Mouse (Mus musculus) kidney, postnatal 0 days (tissue): ENCODE measurements around the gene Gm10638. TPM values are rescaled to one million over a fixed set of nuclear protein-coding genes. Genes with fewer than 3 reads are reported as not detected.

Experiments used
- ATAC-seq: fragments of 200-750 bp; cut with Nextera tagmentation; replicated peaks from 2 replicates; pipeline ENCODE4 v1.8.0; 2017; ENCODE audit warnings: low read depth, moderate number of reproducible peaks, moderate TSS enrichment, moderate library complexity; ENCODE audit not compliant: low FRiP score
- DNase-seq: peaks from one replicate; pipeline ENCODE4 v3.0.0-alpha.2; 2016; ENCODE audit warnings: low spot score
- H3K27ac ChIP-seq: fragments of 300-500 bp; sonication (generic); 2 replicates; pipeline ENCODE4 v1.5.1; 2014; ENCODE audit warnings: mild to moderate bottlenecking
- H3K27me3 ChIP-seq: fragments of 300-500 bp; sonication (generic); 2 replicates; pipeline ENCODE4 v1.6.1; 2014; ENCODE audit warnings: low read length, mixed read lengths; ENCODE audit not compliant: insufficient read depth
- H3K36me3 ChIP-seq: fragments of 300-500 bp; sonication (generic); 2 replicates; pipeline ENCODE4 v1.6.1; 2014; ENCODE audit warnings: low read length, mixed read lengths; ENCODE audit not compliant: insufficient read depth
- H3K4me1 ChIP-seq: fragments of 300-500 bp; sonication (generic); replicated peaks from 2 replicates; pipeline ENCODE4 v1.6.1; 2014; ENCODE audit warnings: antibody characterized with exemption, low read length, mixed read lengths; ENCODE audit not compliant: insufficient read depth
- H3K4me2 ChIP-seq: fragments of 300-500 bp; sonication (generic); 2 replicates; pipeline ENCODE4 v1.6.1; 2014; ENCODE audit warnings: mild to moderate bottlenecking, low read length, moderate library complexity, mixed read lengths
- H3K4me3 ChIP-seq: fragments of 300-500 bp; sonication (generic); replicated peaks from 2 replicates; pipeline ENCODE4 v1.5.1; 2014; ENCODE audit warnings: low read depth, low read length
- H3K9ac ChIP-seq: fragments of 300-500 bp; sonication (generic); 2 replicates; pipeline ENCODE4 v1.6.1; 2014; ENCODE audit warnings: low read depth, low read length
- H3K9me3 ChIP-seq: fragments of 300-500 bp; sonication (generic); replicated peaks from 2 replicates; pipeline ENCODE4 v1.6.1; 2016; ENCODE audit warnings: low read length, inconsistent platforms, mixed read lengths
- CTCF ChIP-seq: IDR thresholded peaks from 2 replicates; pipeline ENCODE4 v1.5.1; 2016; ENCODE audit warnings: antibody characterized with exemption, low read depth, mild to moderate bottlenecking, moderate library complexity
- WGBS: fragments of 180-500 bp; shearing (Covaris S2); extraction: QIAGEN DNeasy Blood & Tissue Kit; methylation state at CpG from one replicate; pipeline ENCODE4 v1.1.7; 2014; 5-methylcytosine and 5-hydroxymethylcytosine counted together
- polyA plus RNA-seq: library from polyadenylated mRNA; unstranded; fragments of >200 nt; fragmentation: Nextera tagmentation; extraction: Ambion mirVana; gene quantifications from 2 replicates; pipeline ENCODE4 v1.2.1, GENCODE M21; 2015

Gm10638 gene
- polyA plus RNA-seq, 1 experiment from 2014 or later = 6.9 TPM

DNA sequence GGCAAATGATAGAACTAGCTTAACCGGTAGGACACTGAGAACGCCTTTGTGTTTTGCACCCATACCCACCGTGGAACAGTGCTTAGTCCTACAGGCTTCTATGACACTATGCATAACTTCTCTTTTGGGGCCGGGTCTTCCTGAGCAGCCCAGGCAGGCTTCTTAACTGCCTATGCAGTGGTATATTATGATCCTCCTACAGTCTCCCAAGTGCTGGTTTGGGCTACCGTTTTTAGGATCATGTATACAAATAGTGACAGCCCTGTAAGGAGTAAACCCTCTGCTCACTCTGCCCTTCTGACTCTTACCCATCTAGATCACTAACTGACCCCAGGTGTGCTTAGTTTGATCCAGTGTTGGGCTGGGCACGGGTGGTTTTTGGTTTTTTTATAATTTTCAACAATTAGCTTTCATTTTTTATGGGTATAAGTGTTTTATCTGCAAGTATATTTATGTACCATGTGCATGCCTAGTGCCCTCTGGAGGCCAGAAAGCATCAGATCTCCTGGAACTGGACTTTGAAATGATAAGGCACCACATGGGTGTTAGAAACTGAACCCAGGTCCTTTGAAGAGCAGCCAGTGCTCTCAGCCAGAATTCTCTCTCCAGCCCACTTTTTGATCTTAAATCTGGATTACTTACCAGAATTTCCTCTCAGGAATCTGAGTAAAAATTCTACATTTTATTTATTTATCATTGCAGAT, 24.6 kb upstream of the Gm10638 start:
- Histone ChIP-seq H3K9me3 (no peaks in the 10 kb centered on the region), H3K27ac (no peak overlapping the region), H3K27me3 (no peaks in the 10 kb centered on the region), H3K4me3 (no peak overlapping the region), H3K36me3 (0 out of 2 replicates have a peak, but pooled peaks cover 4% of the 10 kb centered on the region), H3K4me2 (no peak overlapping the region), H3K4me1 (no peaks in the 10 kb centered on the region), H3K9ac (no peak overlapping the region)
- WGBS = 90% methylated on average over 6 of the region's 6 CpGs
- TF ChIP-seq CTCF = peak; percentile 41
- DNase-seq (no peak), ATAC-seq (no peak)

DNA sequence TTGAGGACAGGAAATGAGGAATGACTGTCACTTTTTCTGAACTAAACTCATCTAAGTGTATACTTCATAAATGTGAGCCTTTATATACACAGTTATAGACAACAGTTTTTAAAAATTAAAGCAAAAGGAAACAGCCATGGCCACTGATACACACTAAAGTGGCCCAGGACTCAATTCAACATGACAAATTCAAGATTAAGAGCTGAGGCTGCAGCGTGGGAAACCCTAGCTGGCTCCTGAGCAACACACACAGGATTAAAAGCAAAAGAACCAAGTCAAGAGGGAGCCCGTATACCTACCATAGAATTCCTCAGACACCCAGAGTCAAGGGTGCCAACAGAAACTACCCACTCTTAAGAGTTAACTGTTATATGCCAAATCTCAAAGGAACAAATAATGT, 24.0 kb upstream of the Gm10638 start:
- Histone ChIP-seq H3K4me1 (no peaks in the 10 kb centered on the region), H3K9ac (no peak overlapping the region), H3K27me3 (no peaks in the 10 kb centered on the region), H3K36me3 (0 out of 2 replicates have a peak, but pooled peaks cover 4% of the 10 kb centered on the region), H3K4me3 (no peak overlapping the region), H3K4me2 (no peak overlapping the region), H3K9me3 (no peaks in the 10 kb centered on the region), H3K27ac (no peak overlapping the region)
- DNase-seq = no peak
- WGBS = 91% methylated on average over 2 of the region's 2 CpGs
- ATAC-seq = no peak
- no peak for TF ChIP-seq CTCF

DNA sequence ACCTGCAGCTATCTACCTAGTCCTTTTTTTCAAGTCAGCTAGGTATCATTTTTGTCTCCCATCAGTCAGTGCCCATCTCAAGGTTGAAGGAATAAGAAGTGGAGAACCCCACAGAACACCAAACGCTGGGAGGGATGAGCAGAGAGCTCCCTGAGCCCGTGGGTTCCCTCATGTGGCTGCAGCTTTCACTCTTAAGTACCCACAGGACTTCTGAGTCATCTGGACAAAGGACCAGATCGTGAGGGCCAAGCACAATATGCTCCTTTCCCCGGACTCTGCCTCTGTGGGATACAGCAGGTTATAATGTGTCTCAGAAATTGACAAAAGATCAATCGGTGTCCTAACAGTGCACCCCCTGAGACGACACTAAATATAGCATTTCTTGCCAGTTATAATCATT, 18.5 kb upstream of the Gm10638 start:
- DNase-seq (no peak), ATAC-seq (no peak)
- Histone ChIP-seq H3K4me1 (peaks cover 13% of the 10 kb centered on the region), H3K36me3 (no peaks in the 10 kb centered on the region), H3K4me3 (no peak overlapping the region), H3K9ac (no peak overlapping the region), H3K27ac (no peak overlapping the region), H3K9me3 (no peaks in the 10 kb centered on the region), H3K4me2 (no peak overlapping the region), H3K27me3 (no peaks in the 10 kb centered on the region)
- TF ChIP-seq CTCF = no peak
- WGBS = 77% methylated on average over 6 of the region's 6 CpGs

DNA sequence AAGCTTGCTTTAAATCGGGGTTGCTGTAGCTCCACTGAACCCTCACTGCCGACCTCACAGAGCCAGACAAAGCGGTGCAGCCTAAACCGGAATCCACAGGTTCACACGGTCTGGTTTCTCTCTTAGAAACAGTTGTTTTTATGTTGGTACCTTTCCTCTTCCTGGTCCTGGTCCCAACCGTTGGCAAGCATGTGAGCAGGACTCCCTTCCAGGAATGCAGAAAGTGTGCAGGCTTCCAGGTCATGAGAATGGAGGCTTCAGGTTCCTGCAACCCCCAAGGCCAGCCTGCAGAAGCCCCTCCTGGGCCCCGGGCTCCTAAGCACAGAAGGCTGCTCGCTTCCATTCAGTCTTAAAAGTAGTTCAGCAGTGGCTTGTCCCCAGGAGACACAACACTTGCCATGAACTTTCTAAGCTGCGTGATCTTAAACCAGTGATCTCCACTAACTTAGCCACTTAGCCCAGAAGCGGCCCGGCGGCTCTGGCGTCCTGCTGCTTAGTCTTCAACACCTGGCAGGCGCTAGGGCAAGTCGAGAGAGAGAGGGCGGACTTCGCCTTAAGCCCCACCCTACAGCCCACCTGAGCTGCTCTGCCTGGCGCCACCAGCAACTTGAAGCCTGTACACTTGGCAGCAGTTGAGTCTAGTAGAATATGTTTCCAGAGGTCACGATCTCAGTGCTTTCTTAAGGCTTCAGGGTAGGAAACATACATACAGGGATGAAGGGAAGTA, 17.1 kb upstream of the Gm10638 start:
- H3K36me3 ChIP-seq = no peaks in the 10 kb centered on the region
- TF ChIP-seq CTCF = no peak
- H3K27me3 ChIP-seq = no peaks in the 10 kb centered on the region
- no peak for DNase-seq
- H3K27ac ChIP-seq = peak overlapping the region; percentile 27; the same call in 1 of the 2 replicates
- H3K4me1 ChIP-seq = peaks cover 13% of the 10 kb centered on the region
- H3K4me2 ChIP-seq = no peak overlapping the region
- H3K4me3 ChIP-seq = no peak overlapping the region
- H3K9me3 ChIP-seq = no peaks in the 10 kb centered on the region
- no peak overlapping the region for H3K9ac ChIP-seq
- ATAC-seq = no peak; the same call in 1 of the 2 replicates
- WGBS = 63% methylated on average over 19 of the region's 19 CpGs

DNA sequence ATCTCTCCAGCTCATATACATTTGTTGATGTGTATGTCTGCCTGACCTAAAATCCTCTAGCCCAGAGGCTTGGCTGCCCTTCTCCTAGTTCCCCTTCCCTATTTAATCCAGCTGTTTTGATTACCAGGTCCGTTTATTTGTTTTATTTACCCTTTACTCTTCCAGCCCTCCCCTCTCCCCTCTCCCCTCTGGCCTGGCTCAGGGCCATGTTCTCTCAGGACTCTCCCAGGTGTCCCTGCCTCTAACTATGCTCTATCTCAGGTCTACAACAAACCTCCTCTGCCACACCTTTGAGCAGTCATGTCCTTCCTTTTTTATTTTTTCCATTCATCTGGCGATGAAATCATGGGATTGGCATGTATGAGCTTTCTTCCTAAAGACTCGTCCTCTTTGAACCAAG, 15.2 kb upstream of the Gm10638 start:
- H3K4me1 ChIP-seq = peaks cover 13% of the 10 kb centered on the region
- H3K27me3 ChIP-seq = no peaks in the 10 kb centered on the region
- WGBS = 37% methylated on average over 3 of the region's 3 CpGs
- H3K36me3 ChIP-seq = no peaks in the 10 kb centered on the region
- no peak for ATAC-seq
- H3K9me3 ChIP-seq = no peaks in the 10 kb centered on the region
- no peak for TF ChIP-seq CTCF
- no peak overlapping the region for H3K9ac ChIP-seq
- H3K4me3 ChIP-seq = no peak overlapping the region
- H3K4me2 ChIP-seq = no peak overlapping the region
- DNase-seq = no peak
- H3K27ac ChIP-seq = no peak overlapping the region

DNA sequence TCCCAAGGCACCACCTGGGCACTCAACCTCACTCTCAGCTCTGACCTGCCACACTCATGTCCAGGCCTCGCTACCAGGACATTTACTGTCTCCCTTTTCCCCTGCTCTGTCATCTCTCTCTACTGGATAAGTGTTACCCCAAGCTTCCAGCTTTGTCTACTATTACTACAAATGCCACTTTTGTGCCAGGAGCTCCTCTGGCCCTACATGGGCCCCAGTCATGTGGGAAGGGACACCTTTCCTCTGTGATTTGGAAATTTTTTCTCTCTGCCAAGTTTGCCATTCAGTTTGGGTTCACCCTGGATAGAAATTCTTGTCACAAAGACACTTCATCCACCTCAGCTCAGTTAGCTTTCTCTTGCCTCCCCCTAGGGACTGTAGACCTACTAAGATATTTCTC, 14.6 kb upstream of the Gm10638 start:
- 89% methylated on average over 1 of the region's 1 CpGs for WGBS
- no peaks in the 10 kb centered on the region for H3K36me3 ChIP-seq
- DNase-seq (no peak), ATAC-seq (no peak)
- H3K4me2 ChIP-seq = no peak overlapping the region
- H3K27ac ChIP-seq = no peak overlapping the region
- TF ChIP-seq CTCF = no peak
- H3K9me3 ChIP-seq = no peaks in the 10 kb centered on the region
- no peaks in the 10 kb centered on the region for H3K27me3 ChIP-seq
- no peak overlapping the region for H3K9ac ChIP-seq
- peaks cover 13% of the 10 kb centered on the region for H3K4me1 ChIP-seq
- H3K4me3 ChIP-seq = no peak overlapping the region
